Mouse (Mus musculus) limb, embryonic 13.5 days (tissue): Measurements from ENCODE around the gene Plagl1. TPM values are rescaled to one million over a fixed set of nuclear protein-coding genes. Genes with fewer than 3 reads are reported as not detected.

ENCODE experiments used
- ATAC-seq: fragments of 200-750 bp; cut with Nextera tagmentation; 2 replicates; pipeline ENCODE4 v1.8.0; 2017; ENCODE audit warnings: low read depth, moderate number of reproducible peaks, moderate TSS enrichment; ENCODE audit not compliant: low FRiP score
- H3K27ac ChIP-seq: fragments of 300-500 bp; sonication (generic); 2 replicates; pipeline ENCODE4 v1.5.1; 2015; ENCODE audit warnings: inconsistent platforms, mild to moderate bottlenecking, moderate library complexity
- H3K27me3 ChIP-seq: fragments of 300-500 bp; sonication (generic); 2 replicates; pipeline ENCODE4 v1.6.1; 2015; ENCODE audit warnings: mild to moderate bottlenecking, inconsistent platforms
- H3K36me3 ChIP-seq: fragments of 300-500 bp; sonication (generic); 2 replicates; pipeline ENCODE4 v1.6.1; 2015; ENCODE audit warnings: inconsistent platforms, mild to moderate bottlenecking, moderate library complexity
- H3K4me1 ChIP-seq: fragments of 300-500 bp; sonication (generic); 2 replicates; pipeline ENCODE4 v1.6.1; 2015; ENCODE audit warnings: inconsistent platforms
- H3K4me2 ChIP-seq: fragments of 300-500 bp; sonication (generic); replicated peaks from 2 replicates; pipeline ENCODE4 v1.6.1; 2015; ENCODE audit warnings: inconsistent platforms, mild to moderate bottlenecking, moderate library complexity
- H3K4me3 ChIP-seq: fragments of 300-500 bp; sonication (generic); 2 replicates; pipeline ENCODE4 v1.5.1; 2015; ENCODE audit warnings: moderate library complexity, mild to moderate bottlenecking, inconsistent platforms
- H3K9ac ChIP-seq: fragments of 300-500 bp; sonication (generic); 2 replicates; pipeline ENCODE4 v1.6.1; 2015; ENCODE audit warnings: mild to moderate bottlenecking, inconsistent platforms
- H3K9me3 ChIP-seq: fragments of 300-500 bp; sonication (generic); 2 replicates; pipeline ENCODE4 v1.6.1; 2016; ENCODE audit warnings: inconsistent platforms
- WGBS: fragments of 180-500 bp; shearing (Covaris S2); methylation state at CpG from one replicate; pipeline ENCODE4 v1.1.7; 2015; 5-methylcytosine and 5-hydroxymethylcytosine counted together
- polyA plus RNA-seq: library from polyadenylated mRNA; unstranded; fragments of >200 nt; fragmentation: Nextera tagmentation; extraction: Ambion mirVana; gene quantifications from 2 replicates; pipeline ENCODE4 v1.2.1, GENCODE M21; 2015

Gene Plagl1
- polyA plus RNA-seq, 1 experiment from 2014 or later = 180 TPM

DNA sequence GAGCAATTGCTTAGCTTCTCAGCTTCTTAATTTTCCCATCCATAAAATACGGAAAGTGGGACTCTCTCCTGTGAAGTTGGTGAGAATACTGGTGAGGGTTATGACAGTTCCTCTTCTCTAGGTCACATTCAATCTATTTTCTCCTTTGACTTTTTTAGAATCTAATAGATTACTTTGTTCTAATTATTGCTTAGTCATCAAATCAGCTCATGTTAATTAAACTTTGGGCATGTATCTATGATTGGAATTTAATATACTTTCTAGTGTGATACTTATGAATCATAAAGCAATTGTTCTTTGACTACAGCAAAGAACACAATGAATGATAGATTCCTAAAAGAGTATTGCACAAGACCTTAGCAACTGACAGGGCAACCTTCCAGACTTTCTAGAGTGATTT is 38.6 kb downstream of the Plagl1 start:
- WGBS = 79% methylated on average over 1 of the region's 1 CpGs
- H3K27ac ChIP-seq = no peak overlapping the region

DNA sequence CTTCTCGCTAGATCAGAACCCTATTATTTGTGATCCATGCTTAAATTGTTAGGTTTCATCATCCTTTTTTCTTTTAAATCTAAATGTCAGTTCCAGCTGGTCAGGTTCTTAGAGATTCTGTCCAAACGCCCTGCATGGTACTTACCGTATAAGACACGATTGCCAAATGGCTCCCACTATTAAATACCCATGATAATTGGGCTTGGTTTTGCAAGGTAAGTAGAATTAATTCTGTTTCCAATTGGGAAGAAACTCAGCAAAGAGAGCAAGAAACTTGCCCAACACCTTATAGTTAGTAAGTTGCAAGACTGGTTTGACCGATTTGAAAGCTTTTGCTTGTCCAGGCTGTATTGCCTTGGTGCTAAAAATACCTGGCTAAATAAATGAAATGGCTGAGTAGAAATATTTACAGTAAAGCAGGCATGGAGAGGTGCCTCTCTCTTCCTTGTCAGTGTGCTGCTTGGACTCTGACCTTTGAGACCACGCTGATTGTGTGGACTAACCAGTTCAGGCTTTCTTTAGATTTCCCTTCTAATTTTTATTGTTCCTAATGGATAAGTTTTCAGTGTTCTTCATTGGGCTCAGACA is 39.9 kb downstream of the Plagl1 start:
- Histone ChIP-seq H3K27ac (no peak overlapping the region), H3K9me3 (no peaks in the 10 kb centered on the region), H3K36me3 (no peaks in the 10 kb centered on the region), H3K4me2 (no peak overlapping the region), H3K27me3 (no peaks in the 10 kb centered on the region), H3K9ac (no peak overlapping the region), H3K4me3 (no peak overlapping the region), H3K4me1 (no peaks in the 10 kb centered on the region)
- 83% methylated on average over 6 of the region's 6 CpGs for WGBS
- ATAC-seq = no peak

More for the DNA sequence above, 38.6 kb downstream of the Plagl1 start:
- ATAC-seq = no peak
- Histone ChIP-seq H3K4me2 (no peak overlapping the region), H3K9me3 (no peaks in the 10 kb centered on the region), H3K4me1 (peaks cover 4% of the 10 kb centered on the region; the same call in 1 of the 2 replicates), H3K27me3 (no peaks in the 10 kb centered on the region), H3K9ac (no peak overlapping the region), H3K4me3 (no peak overlapping the region), H3K36me3 (peaks cover 2% of the 10 kb centered on the region; the same call in 1 of the 2 replicates)

DNA sequence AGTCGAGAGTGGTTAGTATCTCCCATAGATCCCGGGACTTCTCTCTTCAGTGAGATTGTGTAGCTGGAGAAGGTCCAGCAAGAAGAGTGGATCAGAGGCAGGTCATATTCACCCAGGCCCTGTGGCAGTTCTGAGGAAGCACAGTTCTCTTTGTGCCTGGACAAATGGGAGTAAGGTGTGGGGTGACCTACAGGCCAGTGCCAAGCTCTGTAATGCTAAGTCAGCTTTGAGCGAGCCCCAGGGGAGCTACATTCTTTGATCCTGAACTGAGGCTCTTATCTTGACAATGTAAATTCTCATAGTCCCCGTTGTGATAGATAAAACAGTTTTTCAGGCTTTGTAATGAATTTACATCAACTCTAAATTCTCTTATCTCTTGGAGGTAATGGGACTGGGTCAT is 42.1 kb downstream of the Plagl1 start:
- Histone ChIP-seq H3K9ac (no peak overlapping the region), H3K4me3 (no peak overlapping the region), H3K4me1 (peaks cover 13% of the 10 kb centered on the region), H3K36me3 (no peaks in the 10 kb centered on the region), H3K4me2 (no peak overlapping the region), H3K9me3 (no peaks in the 10 kb centered on the region), H3K27ac (no peak overlapping the region), H3K27me3 (no peaks in the 10 kb centered on the region)
- no peak for ATAC-seq
- 59% methylated on average over 4 of the region's 4 CpGs for WGBS

DNA sequence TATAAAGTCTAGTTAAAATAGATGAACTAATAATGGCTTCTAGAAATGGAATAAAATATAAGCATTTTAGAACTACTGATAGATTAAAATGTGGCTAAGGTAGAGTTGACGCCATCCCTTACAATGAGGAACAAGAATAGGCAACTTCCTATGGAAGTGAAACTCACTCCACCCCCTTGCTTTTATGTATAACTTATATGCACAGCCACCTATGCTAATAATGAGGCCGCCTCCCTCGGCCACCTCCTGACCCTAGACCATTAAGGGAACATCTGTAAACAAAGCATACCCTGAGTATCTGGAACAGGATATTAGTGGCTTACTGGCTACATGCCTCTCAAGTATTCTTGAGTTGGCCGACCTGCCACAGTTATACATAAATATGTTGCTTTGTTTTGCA is 43.5 kb downstream of the Plagl1 start:
- no peak overlapping the region for H3K27ac ChIP-seq
- no peak overlapping the region for H3K9ac ChIP-seq
- H3K4me1 ChIP-seq = peaks cover 26% of the 10 kb centered on the region
- no peak overlapping the region for H3K4me2 ChIP-seq
- no peaks in the 10 kb centered on the region for H3K9me3 ChIP-seq
- 81% methylated on average over 4 of the region's 4 CpGs for WGBS
- H3K36me3 ChIP-seq = no peaks in the 10 kb centered on the region
- no peaks in the 10 kb centered on the region for H3K27me3 ChIP-seq
- H3K4me3 ChIP-seq = no peak overlapping the region
- no peak for ATAC-seq

DNA sequence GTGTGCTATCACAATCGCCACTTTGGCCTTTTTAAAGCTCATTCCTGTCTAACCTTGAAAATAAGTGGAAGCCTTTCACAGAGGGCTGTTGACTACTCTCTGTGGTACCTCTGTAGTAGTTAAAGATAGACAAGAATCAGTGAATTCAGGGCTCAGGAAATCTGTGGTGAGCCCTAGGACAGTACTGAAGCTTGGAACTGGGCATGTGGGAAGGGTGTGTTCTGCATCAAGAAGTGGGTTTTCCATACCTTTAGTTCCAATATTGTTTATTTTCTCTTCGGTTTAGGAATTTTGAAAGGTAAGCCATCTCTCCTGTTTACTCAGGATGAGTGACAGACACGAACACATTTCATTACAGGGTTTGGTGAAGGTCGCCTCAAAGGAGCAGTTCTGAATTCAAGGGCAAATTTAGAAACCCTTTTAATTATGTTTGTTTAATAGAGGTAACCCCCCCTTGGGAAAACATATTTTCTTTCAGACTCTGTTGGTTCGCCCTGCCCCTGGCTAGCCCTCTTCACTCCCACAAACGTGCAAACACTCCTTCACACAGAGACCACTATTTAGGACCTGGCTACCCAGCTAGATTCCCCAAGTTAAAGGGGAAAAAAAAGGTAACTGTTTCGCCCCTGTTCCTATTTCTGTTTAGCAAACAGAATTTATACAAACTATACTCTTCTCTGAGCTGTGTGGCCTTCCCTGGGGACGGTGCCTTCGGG is 46.8 kb downstream of the Plagl1 start:
- H3K27ac ChIP-seq = peak overlapping the region; percentile 83; the same call in 1 of the 2 replicates
- no peak overlapping the region for H3K4me2 ChIP-seq
- peaks cover 36% of the 10 kb centered on the region for H3K4me1 ChIP-seq
- no peak overlapping the region for H3K9ac ChIP-seq
- no peaks in the 10 kb centered on the region for H3K9me3 ChIP-seq
- peak; percentile 72 for ATAC-seq
- 71% methylated on average over 9 of the region's 9 CpGs for WGBS
- peaks cover 3% of the 10 kb centered on the region; the same call in 1 of the 2 replicates for H3K36me3 ChIP-seq
- no peaks in the 10 kb centered on the region for H3K27me3 ChIP-seq
- no peak overlapping the region for H3K4me3 ChIP-seq

DNA sequence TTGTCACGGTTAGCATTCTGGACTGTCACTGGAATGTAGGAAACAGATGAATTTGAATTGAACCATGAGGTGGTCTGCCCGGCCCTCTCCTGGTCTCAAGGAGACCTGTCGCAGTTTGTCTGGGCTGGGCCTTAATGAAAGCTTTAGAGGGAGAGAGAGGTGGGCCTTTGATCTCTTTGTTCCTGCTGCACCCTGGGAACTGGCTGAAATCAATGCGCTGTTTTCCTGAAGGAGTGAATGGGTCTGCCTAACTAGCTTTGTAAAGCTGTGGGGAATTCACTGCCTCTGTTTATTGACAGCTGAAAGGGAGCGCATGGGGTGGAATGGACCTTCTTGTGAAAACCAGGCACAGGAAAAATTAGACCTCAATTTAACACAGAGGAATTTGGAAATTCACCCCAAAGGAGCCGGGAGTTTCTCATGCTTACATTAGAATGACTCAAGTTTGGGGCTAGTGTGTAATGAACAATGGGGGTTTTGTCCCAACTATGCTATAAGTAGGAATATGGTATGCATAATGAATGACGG is 47.8 kb downstream of the Plagl1 start:
- Histone ChIP-seq H3K27ac (peak overlapping the region; percentile 83), H3K9ac (no peak overlapping the region), H3K27me3 (no peaks in the 10 kb centered on the region), H3K36me3 (peaks cover 8% of the 10 kb centered on the region; the same call in 1 of the 2 replicates), H3K4me3 (no peak overlapping the region), H3K4me2 (0 out of 2 replicates have a peak overlapping the region, but pooled peaks have one; percentile 11), H3K9me3 (no peaks in the 10 kb centered on the region), H3K4me1 (peaks cover 36% of the 10 kb centered on the region)
- WGBS = 13% methylated on average over 7 of the region's 7 CpGs
- ATAC-seq = 0 out of 2 replicates have a peak, but pooled peaks have one; percentile 17

DNA sequence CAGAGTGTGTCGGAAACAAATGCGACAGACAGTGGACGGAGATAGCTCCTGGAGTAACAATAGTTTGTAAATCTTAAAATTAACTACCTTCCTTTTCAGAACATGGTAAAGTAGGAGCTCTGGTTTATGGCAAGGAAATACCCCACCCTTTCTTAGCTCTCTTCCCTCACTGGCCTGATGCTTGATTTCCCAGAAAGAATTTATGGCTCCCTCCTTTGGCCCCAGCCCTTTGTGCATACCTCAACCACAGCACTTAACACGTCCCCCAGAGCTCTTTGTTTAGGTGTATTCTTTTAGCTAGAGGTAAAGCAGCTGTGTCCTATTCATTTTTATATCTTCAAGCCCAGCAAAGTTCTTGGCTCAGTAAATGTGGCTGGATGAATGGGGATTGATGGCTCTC is 48.5 kb downstream of the Plagl1 start:
- no peak for ATAC-seq
- H3K27me3 ChIP-seq = no peaks in the 10 kb centered on the region
- 53% methylated on average over 4 of the region's 4 CpGs for WGBS
- H3K9me3 ChIP-seq = no peaks in the 10 kb centered on the region
- peaks cover 8% of the 10 kb centered on the region; the same call in 1 of the 2 replicates for H3K36me3 ChIP-seq
- peaks cover 36% of the 10 kb centered on the region for H3K4me1 ChIP-seq
- H3K4me2 ChIP-seq = no peak overlapping the region
- H3K4me3 ChIP-seq = no peak overlapping the region
- no peak overlapping the region for H3K9ac ChIP-seq
- H3K27ac ChIP-seq = peak overlapping the region; percentile 83; the same call in 1 of the 2 replicates

DNA sequence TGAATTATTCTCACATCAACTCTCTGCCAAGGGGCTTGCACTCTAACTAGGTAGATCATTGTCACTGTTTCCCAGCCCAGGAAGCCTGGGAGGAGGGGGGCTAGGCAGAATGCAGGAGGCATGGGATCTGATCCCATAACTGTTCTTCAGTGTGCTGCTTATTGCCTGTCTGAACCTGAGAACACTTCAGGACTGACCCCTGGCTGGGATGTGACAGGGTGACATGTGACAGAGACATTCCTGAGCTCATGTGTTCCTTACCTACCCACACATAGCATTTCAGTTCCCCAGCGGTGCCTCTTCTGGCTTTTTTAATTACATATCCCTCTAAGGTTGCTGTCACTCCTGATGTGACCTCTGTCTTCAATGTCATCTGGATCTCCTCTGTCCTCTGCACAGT is 49.5 kb downstream of the Plagl1 start:
- WGBS = 52% methylated on average over 1 of the region's 1 CpGs
- H3K36me3 ChIP-seq = peaks cover 8% of the 10 kb centered on the region; the same call in 1 of the 2 replicates
- H3K9ac ChIP-seq = no peak overlapping the region
- H3K4me2 ChIP-seq = no peak overlapping the region
- no peak for ATAC-seq
- H3K27me3 ChIP-seq = no peaks in the 10 kb centered on the region
- H3K27ac ChIP-seq = no peak overlapping the region
- peaks cover 36% of the 10 kb centered on the region for H3K4me1 ChIP-seq
- no peaks in the 10 kb centered on the region for H3K9me3 ChIP-seq
- H3K4me3 ChIP-seq = no peak overlapping the region

DNA sequence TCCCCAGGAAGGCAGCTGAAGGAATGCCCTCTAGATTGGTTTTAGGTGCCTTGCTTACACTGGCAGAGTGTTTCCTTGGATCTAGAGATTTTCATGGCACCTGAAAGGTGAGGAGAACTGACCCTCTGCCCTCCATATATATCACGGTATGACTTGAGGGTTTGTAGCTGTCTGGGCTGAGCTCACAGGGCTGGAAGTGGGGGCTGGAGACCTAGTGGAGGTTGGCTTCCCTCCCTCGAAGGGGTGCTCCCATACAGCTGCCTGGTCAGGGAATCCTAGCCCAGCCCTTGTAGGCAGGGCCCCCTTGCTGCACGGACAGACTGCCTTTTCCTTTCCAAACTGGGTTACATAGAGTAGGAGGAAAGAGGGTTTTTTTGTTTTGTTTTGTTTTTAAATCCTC is 52.5 kb downstream of the Plagl1 start:
- Histone ChIP-seq H3K36me3 (peaks cover 21% of the 10 kb centered on the region), H3K9me3 (no peaks in the 10 kb centered on the region), H3K27me3 (no peaks in the 10 kb centered on the region), H3K4me3 (no peak overlapping the region), H3K9ac (no peak overlapping the region), H3K4me2 (no peak overlapping the region), H3K27ac (no peak overlapping the region; the same call in 1 of the 2 replicates), H3K4me1 (peaks cover 25% of the 10 kb centered on the region)
- no peak for ATAC-seq
- WGBS = 68% methylated on average over 3 of the region's 3 CpGs

DNA sequence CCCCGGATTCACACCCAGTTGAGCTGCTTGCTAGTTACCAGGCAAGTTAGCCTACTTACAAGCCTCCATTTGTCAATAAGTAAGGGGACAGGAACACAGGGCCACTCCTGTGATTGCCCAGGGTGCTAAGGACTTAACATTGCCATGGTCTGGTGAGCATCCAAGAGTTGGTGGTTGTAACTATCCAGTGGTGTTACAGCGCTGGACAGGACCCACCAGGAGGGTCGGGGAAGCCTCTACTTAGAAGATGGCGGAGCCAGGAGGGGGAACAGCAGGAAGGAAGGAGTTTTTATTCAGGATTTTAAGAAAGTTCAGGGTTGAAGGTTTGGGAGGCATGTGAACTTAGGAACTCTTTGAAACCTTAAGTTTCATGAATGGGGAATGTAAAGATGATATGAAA is 53.3 kb downstream of the Plagl1 start:
- Histone ChIP-seq H3K27ac (no peak overlapping the region), H3K4me3 (no peak overlapping the region), H3K4me1 (peaks cover 18% of the 10 kb centered on the region), H3K9ac (no peak overlapping the region), H3K4me2 (no peak overlapping the region), H3K27me3 (no peaks in the 10 kb centered on the region), H3K36me3 (peaks cover 23% of the 10 kb centered on the region), H3K9me3 (no peaks in the 10 kb centered on the region)
- no peak for ATAC-seq
- WGBS = 78% methylated on average over 4 of the region's 4 CpGs

DNA sequence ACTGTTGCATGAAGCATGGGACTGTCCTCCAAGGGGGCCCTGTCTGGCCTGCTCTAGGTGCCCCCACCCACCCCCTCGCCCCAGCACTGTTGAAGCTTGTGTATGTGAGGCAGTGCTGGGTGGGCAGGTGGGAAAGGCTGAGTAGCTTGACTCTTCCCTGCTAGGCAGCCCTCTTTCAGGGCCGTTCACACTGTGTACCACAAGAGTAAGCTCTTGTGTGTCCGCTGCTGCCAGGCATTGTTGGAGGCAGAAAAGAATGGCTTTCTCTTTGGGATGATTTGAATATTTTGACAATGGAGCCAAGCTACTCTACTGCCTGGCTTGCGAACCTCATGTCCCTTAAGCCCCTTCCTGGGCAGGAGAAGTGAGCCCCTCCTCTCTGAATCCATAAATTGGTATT is 54.7 kb downstream of the Plagl1 start:
- Histone ChIP-seq H3K4me1 (peaks cover 6% of the 10 kb centered on the region), H3K9ac (no peak overlapping the region), H3K4me2 (no peak overlapping the region), H3K36me3 (peaks cover 25% of the 10 kb centered on the region), H3K27me3 (no peaks in the 10 kb centered on the region), H3K27ac (no peak overlapping the region), H3K9me3 (no peaks in the 10 kb centered on the region), H3K4me3 (no peak overlapping the region)
- ATAC-seq = no peak
- 82% methylated on average over 4 of the region's 4 CpGs for WGBS
